Mouse (Mus musculus): ENCODE data around the gene Tmem121b.

Gene Tmem121b

GRCm38 (mm10) chr6:120465393-120465792, 28.2 kb downstream of the Tmem121b start:
- no peak for DNase-seq (ENCODE audit: low spot score)

GRCm38 (mm10) chr6:120464406-120464939, 29.1 kb downstream of the Tmem121b start:
- no peak for DNase-seq (ENCODE audit: low spot score)

GRCm38 (mm10) chr6:120463884-120464283, 29.7 kb downstream of the Tmem121b start:
- DNase-seq (ENCODE audit: low spot score): no peak

DNA sequence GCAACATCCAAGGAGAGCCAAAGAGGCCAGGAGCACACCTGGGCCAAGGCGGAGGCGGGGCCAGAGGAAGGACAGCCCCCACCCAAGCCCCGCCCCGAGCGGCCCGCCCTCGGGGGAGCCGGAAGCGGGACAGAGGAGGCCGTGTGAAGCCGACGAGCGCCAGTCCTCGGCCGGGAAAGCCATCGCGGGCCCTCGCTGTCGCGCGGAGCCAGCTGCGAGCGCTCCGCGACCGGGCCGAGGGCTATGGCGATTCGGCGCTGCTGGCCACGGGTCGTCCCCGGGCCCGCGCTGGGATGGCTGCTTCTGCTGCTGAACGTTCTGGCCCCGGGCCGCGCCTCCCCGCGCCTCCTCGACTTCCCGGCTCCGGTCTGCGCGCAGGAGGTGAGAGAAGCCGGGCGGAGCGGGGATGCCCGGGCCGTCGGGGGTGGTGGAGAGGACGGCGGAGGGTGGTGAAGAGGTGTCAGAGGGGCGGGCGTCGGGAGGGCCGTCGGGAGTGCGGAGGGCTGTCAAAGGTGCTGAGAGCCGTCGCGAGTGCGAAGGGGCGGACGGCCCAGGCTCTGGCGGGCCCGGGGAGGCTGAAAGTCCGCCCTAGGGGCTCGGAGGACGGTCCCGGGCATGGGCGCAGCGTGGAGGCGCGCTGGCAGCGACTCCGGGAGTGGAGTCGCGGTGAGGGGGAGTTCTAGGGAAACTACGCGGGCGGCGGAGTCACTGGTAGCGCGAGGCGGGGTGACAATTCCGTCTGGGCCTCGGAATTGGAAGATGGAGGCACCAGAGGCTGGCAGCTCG, 30.3 kb downstream of the Tmem121b start, which contains the start of gene Il17ra:
Gene Il17ra (plus strand): TSS at position 162 of the 786 bp plus-strand sequence.
- DNase-seq (ENCODE audit: low spot score): peak; percentile 83

DNA sequence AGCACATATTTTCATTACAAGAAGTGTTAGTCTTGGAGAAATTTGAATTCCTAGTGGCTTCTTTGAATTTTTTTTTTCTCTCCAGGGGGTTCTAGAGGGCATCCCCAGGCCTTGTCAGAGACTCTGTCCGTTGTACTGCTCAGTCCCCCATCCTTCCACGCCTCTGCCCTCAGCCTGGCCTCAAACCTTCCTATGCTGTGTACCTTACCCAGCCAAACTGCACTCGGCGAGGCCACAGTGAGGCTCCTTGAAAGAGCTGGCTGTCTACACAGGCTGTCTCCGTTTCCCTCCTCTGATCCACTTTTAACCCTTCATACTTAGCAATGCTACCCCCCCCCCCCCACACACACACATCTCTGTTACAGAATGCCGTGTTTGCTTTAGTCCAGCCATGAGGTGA, 31.4 kb downstream of the Tmem121b start:
- no peak for DNase-seq (ENCODE audit: low spot score)

DNA sequence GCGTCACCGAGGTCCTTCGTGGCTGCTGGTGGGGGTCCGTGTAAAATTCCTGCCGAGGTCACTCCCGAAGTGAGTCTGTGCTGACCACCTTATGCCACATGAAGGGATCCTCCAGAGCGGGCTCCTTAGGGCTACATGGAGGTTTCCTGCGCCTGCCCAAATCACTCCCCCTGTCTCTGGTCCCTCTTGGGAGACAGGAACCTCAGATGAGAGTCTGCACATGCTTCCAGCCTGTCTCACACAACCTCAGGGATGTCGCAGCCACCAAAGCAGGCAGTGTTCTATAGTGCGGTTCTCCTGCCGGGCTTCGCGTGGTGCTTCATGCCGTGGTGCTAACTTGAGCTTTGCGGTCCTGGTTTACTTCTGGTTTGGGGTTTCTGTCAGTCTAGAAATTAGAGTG, 32.4 kb downstream of the Tmem121b start:
- DNase-seq (ENCODE audit: low spot score): no peak

DNA sequence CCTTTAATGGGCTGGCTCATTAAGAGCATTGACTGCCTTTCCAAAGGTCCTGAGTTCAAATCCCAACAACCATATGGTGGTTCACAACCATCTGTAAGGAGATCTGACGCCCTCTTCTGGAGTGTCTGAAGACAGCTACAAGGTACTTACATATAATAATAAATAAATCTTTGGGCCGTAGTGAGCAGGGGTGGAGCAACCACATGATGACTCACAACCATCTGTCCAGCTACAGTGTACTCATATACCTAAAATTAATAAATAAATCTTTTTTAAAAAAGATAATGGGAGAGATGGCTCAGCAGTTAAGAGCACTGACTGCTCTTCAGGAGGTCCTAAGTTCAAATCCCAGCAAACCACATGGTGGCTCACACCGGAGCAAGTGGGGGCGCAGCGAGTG, 35.9 kb downstream of the Tmem121b start:
- no peak for DNase-seq (ENCODE audit: low spot score)

- no peak for DNase-seq (ENCODE audit: low spot score)
These were observed 36.5 kb downstream of the Tmem121b start for GRCm38 (mm10) chr6:120457074-120457473.

DNA sequence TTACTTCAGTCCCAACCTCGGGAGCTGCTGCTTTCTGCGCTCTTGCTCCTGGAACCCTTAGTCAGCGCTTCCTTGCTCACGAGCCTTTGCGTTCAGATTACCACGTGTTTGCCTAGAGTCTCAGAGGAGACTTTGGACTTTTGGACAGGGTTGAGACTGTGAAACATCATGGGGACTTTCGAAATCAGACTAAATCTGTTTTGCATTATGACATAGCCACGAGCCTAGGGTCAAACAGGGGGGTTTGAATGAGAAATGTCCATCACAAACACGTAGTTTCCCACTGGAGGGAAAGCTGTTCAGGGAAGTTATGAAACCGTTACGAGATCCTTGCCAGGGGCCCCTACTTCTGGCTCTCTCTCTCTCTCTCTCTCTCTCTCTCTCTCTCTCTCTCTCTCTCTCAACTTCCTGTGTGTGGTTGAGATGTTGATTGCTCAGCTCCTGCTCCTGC, 39.0 kb downstream of the Tmem121b start:
- peak; percentile 85 for DNase-seq (ENCODE audit: low spot score)

GRCm38 (mm10) chr6:120453556-120453955, 40.1 kb downstream of the Tmem121b start:
- no peak for DNase-seq (ENCODE audit: low spot score)

DNA sequence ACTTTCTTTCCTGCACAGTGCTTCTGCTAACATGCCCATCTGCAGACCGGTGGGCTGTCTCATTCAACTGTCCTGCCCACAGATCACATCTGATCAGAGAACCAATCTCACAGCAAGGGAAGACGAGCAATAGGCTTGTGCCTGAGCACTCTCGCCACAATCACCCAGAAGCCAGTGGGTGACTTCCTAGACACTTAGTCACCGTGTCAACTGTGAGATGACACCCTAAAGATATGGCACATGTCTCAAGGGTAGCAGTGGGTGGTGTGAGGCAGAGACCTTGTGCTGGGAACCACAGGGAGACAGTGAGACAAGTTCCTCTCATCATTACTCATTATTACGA, 40.5 kb downstream of the Tmem121b start:
- no peak for DNase-seq (ENCODE audit: low spot score)

DNA sequence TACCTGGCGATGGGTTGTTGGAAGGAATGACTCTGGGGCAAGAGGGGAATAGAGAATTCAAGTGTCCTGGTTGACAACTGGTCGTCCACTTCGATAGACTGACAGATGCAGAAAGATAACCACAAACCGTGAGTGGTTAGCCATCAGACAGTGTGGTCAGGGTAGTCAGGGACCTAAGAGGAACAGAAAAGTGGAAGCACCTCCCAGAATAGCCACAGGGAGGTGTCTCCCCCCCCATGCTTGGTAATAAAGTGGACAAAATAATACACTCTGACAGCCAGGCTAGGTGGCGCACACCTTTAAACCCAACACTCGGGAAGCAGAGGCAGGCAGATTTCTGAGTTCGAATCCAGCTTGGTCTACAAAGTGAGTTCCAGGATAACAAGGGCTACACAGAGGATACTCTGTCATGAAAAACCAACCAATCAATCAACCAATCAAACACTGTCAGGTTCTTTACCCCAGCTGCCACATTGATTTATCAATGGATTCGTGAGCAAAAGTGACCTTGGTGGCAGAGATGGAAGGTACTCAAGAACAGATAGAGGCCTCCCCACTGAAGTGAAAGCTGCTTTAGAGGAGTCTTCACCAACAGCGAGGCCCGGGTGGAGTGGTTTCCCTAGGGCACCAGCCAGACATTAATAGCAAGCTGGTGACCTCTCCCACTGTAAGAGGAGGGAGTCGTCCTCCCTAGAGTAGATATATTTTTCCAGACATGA, 41.1 kb downstream of the Tmem121b start:
- DNase-seq (ENCODE audit: low spot score): no peak

- no peak for DNase-seq (ENCODE audit: low spot score)
These were observed 43.4 kb downstream of the Tmem121b start for GRCm38 (mm10) chr6:120450208-120450607.

DNA sequence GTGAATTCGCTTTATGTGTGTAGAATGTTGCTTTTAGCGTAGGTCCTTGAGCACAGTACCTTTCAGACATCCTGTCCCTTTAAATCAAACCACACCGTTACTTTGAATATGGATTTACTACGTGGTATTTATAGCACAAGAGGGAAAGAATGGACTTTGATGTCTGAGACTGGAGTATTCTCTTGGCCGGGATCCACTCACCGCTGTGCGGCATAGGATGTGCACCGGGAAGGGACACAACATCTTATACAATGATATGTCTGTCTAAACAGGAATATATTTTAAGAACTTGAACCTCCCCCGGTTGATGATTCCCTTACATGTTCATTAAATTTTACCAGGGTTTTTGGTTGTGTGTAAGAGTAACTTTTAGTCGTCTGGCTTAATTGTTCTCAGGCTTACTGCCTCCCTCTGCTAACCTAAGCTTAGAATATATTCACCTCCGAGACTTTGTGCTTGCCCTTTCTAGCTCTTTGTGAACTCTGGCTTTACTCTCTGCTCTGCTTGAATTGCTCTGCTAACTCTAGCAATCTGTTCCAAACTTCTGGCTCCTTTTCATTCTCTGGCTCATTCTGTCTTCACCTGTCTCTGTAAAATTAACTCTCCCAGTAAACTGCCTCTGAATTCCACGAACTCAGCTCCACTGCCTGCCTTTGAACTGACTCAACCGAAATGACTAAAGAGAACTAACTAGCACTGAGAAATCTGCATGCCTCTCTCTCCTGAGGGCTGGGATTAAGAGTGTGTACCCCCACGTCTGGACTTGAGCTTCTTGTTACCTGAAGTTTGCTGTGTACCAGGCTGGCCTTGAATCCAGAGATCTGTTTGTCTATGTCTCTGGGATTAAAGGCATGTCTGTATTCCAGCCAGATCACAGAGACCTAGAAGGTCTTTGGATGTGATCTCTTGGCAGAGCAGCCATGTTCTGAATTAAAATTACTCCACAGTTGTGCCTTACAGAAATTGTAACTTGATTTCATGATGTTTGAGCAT, 49.9 kb downstream of the Tmem121b start:
- DNase-seq (ENCODE audit: low spot score): peak; percentile 36

DNA sequence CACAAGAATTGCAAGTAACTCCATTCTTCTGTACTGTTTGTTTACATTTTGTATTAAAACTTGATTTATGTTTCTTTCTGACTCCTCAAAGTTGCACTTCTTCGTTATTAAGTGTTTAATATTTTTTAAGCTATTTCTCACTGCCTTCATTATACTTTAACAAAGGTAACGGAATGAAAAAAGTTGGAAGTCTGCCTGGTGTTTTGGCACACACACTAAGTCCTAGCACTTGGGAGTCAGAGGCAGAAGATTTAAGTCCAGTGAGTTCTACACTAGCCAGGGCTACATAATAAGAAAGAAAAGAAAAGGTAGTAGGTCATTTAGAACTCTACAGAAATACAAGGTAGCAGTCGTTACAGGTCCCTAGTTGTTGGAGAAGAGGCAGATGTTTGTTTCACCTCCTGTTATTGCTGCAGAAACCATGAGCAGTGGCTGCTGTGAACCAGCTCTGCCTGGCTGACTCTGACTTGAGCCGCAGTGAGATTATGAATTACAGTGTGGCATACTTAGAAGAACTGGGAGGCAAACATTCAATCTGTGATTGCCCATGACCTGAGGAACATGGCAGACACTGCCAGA, 51.3 kb downstream of the Tmem121b start:
- DNase-seq (ENCODE audit: low spot score): no peak

Measured in yolk sac, embryonic 10.5 days (tissue).